9 mouse cellular contexts compared by ENCODE assay signal in genomic region chr8:123832757-123833156, GRCm38 (mm10). TPM values are rescaled to one million over a fixed set of nuclear protein-coding genes. Genes with fewer than 3 reads are reported as not detected.
A peak's percentile ranks its signal among the peaks of the same experiment; 100 is the strongest.
DNase-seq lines count a peak whose midpoint lies in the region; ATAC-seq and TF ChIP-seq lines count a peak whose summit lies in the region.
"Had no signal": no experiment of that assay in that cellular context is flagged by ENCODE, and none has a peak within 500 bp of the region (broad histone marks: within the 10 kb centered on the region; RNA-seq: fewer than 3 reads in every experiment).

No protein-coding gene starts in this region.

- no peaks in the 10 kb centered on the region for H3K9me3 ChIP-seq in midbrain, embryonic 11.5 days (ENCODE audit: control insufficient read depth, low read length)
- no peaks in the 10 kb centered on the region for H3K9me3 ChIP-seq in midbrain, embryonic 16.5 days (replicated peaks; ENCODE audit: control insufficient read depth, low read length, poor library complexity, severe bottlenecking)
- H3K9me3 ChIP-seq: heart, embryonic 13.5 days had no signal

- H3K9ac ChIP-seq in midbrain, embryonic 11.5 days (ENCODE audit: low read length): no peak overlapping the region
- no peak overlapping the region for H3K9ac ChIP-seq in midbrain, embryonic 16.5 days (ENCODE audit: low read depth, low read length)
- H3K9ac ChIP-seq: heart, embryonic 13.5 days had no signal

- peak; percentile 87 for TF ChIP-seq CTCF in bone marrow, adult 2 months (IDR thresholded peaks at IDR 0.05; ENCODE audit: control insufficient read depth, insufficient read depth, low read length)

- H3K4me3 ChIP-seq in midbrain, embryonic 11.5 days (ENCODE audit: low read depth, low read length): no peak overlapping the region
- H3K4me3 ChIP-seq in midbrain, embryonic 16.5 days (ENCODE audit: low read depth, low read length): no peak overlapping the region
- H3K4me3 ChIP-seq in bone marrow, adult 2 months (replicated peaks; ENCODE audit: control insufficient read depth, low read depth, low read length): no peak overlapping the region
- H3K4me3 ChIP-seq: heart, embryonic 13.5 days had no signal

- 96% methylated on average over 4 of the region's 4 CpGs for WGBS in midbrain, embryonic 11.5 days
- 90% methylated on average over 4 of the region's 4 CpGs for WGBS in midbrain, embryonic 16.5 days
- WGBS in bone marrow, adult 2 months: 92% methylated on average over 4 of the region's 4 CpGs

- no peaks in the 10 kb centered on the region for H3K27me3 ChIP-seq in midbrain, embryonic 11.5 days (ENCODE audit: control insufficient read depth, insufficient read depth, low read length)
- no peaks in the 10 kb centered on the region for H3K27me3 ChIP-seq in midbrain, embryonic 16.5 days (ENCODE audit: control insufficient read depth, insufficient read depth, low read depth, low read length)
- H3K27me3 ChIP-seq: heart, embryonic 13.5 days had no signal

- intact Hi-C loops in left cerebral cortex, postnatal 4 days (cut with DNase I): no loop called here

- DNase-seq in cerebellum, adult 18-20 months: peak; percentile 45 to 56
- no peak for DNase-seq in cerebellum, adult 8-10 months
- peak; percentile 88 for DNase-seq in midbrain, embryonic 11.5 days (ENCODE audit: low spot score, missing footprints)
- peak; percentile 69 for DNase-seq in induced T-regulatory cell, adult 2 months (ENCODE audit: low read depth)
- no peak for DNase-seq in left cerebral cortex, postnatal 4 days

- H3K4me1 ChIP-seq in midbrain, embryonic 11.5 days (ENCODE audit: control insufficient read depth, insufficient read depth, low read length): no peaks in the 10 kb centered on the region
- H3K4me1 ChIP-seq in midbrain, embryonic 16.5 days (ENCODE audit: control insufficient read depth, insufficient read depth, low read length): no peaks in the 10 kb centered on the region
- H3K4me1 ChIP-seq in bone marrow, adult 2 months (ENCODE audit: control insufficient read depth, insufficient read depth, low read length): no peaks in the 10 kb centered on the region
- H3K4me1 ChIP-seq: heart, embryonic 13.5 days had no signal

- no peak overlapping the region for H3K27ac ChIP-seq in midbrain, embryonic 11.5 days (ENCODE audit: low read depth, low read length)
- no peak overlapping the region for H3K27ac ChIP-seq in midbrain, embryonic 16.5 days (ENCODE audit: low read length)
- H3K27ac ChIP-seq in bone marrow, adult 2 months (ENCODE audit: control insufficient read depth, insufficient read depth, low read depth, low read length, poor library complexity): no peak overlapping the region
- H3K27ac ChIP-seq: heart, embryonic 13.5 days had no signal

- H3K4me2 ChIP-seq in midbrain, embryonic 11.5 days: no peak overlapping the region
- no peak overlapping the region for H3K4me2 ChIP-seq in midbrain, embryonic 16.5 days (ENCODE audit: low read length)
- H3K4me2 ChIP-seq: heart, embryonic 13.5 days had no signal

- ATAC-seq in midbrain, embryonic 11.5 days (ENCODE audit: low FRiP score): no peak
- no peak for ATAC-seq in midbrain, embryonic 16.5 days
- 0 out of 2 replicates have a peak, but pooled peaks have one; percentile 45 for ATAC-seq in monocyte, adult 5-6 weeks (replicated peaks; ENCODE audit: insufficient number of reproducible peaks, low FRiP score, low TSS enrichment, poor library complexity, severe bottlenecking)

- H3K36me3 ChIP-seq in midbrain, embryonic 11.5 days (ENCODE audit: control insufficient read depth, insufficient read depth, low read length): peaks cover 33% of the 10 kb centered on the region
- peaks cover 16% of the 10 kb centered on the region for H3K36me3 ChIP-seq in midbrain, embryonic 16.5 days (ENCODE audit: control insufficient read depth, insufficient read depth, low read length)

- TF ChIP-seq POLR2A in bone marrow, adult 2 months (IDR thresholded peaks at IDR 0.05; ENCODE audit: borderline replicate concordance, control insufficient read depth, low read depth, low read length): no peak

RNA-seq across cellular contexts. Expression of gene Rab4a, which starts 27.0 kb away (rescaled TPM):
- 58.8 and 61.2 TPM in 2 replicates for polyA plus RNA-seq in midbrain, embryonic 11.5 days (2014; fragmentation: Nextera tagmentation; extraction: Ambion mirVana)
- 79.2 and 81.0 TPM in 2 replicates for polyA plus RNA-seq in midbrain, embryonic 16.5 days (2015; fragmentation: Nextera tagmentation; extraction: Ambion mirVana)
- polyA plus RNA-seq in bone marrow, adult 2 months (2011; ENCODE audit: insufficient read depth, insufficient read length, low replicate concordance, missing spikeins): 3.5 and 9.1 TPM in 2 replicates
- total RNA-seq in monocyte, adult 5-6 weeks (2017): 0.68 to 0.86 TPM (median 0.75 TPM) in 3 replicates
- 10 to 100 TPM; 61.7 to 68.4 TPM for total RNA-seq in left cerebral cortex, postnatal 4 days (2021)

RNA-seq across cellular contexts. Expression of gene Ccsap, which starts 27.3 kb away (rescaled TPM):
- 7.5 and 7.9 TPM in 2 replicates for polyA plus RNA-seq in midbrain, embryonic 11.5 days (2014; fragmentation: Nextera tagmentation; extraction: Ambion mirVana)
- 3.8 and 4.1 TPM in 2 replicates for polyA plus RNA-seq in midbrain, embryonic 16.5 days (2015; fragmentation: Nextera tagmentation; extraction: Ambion mirVana)
- polyA plus RNA-seq in bone marrow, adult 2 months (2011; ENCODE audit: insufficient read depth, insufficient read length, low replicate concordance, missing spikeins): 2.2 and 2.5 TPM in 2 replicates
- 3.1 to 8.9 TPM (median 6.7 TPM) in 3 replicates for total RNA-seq in monocyte, adult 5-6 weeks (2017)
- total RNA-seq in left cerebral cortex, postnatal 4 days (2021): 10 to 100 TPM; 21.5 to 25.8 TPM

Comparison
In these comparisons a context has a peak if more than half of its experiments do, and no peak if none do; other contexts are left out.
1. DNase-seq: peak in cerebellum, adult 18-20 months (2 of 2), midbrain, embryonic 11.5 days (single experiment) and induced T-regulatory cell, adult 2 months (single experiment); none in cerebellum, adult 8-10 months (single experiment) and left cerebral cortex, postnatal 4 days (single experiment).